Mouse (Mus musculus) E14TG2a.4 (cell line): ENCODE results near the gene Gbx1.
"Not testable (repeated sequence)": the region's sequence is repeated elsewhere in the genome, so short reads cannot be mapped to it uniquely, and the experiment has no call there.

Source experiments
- H3K27me3 ChIP-seq: 2 replicates; pipeline ENCODE4 v1.6.1; 2014; ENCODE audit warnings: low read length, control low read depth; ENCODE audit not compliant: insufficient read depth
- H3K36me3 ChIP-seq: 2 replicates; pipeline ENCODE4 v1.6.1; 2014; ENCODE audit warnings: low read length, control low read depth; ENCODE audit not compliant: insufficient read depth
- H3K4me1 ChIP-seq: replicated peaks from 2 replicates; pipeline ENCODE4 v1.6.1; 2014; ENCODE audit warnings: low read depth, low read length, control low read depth
- H3K4me3 ChIP-seq: replicated peaks from 2 replicates; pipeline ENCODE4 v1.5.1; 2014; ENCODE audit warnings: mild to moderate bottlenecking, low read length
- H3K9me3 ChIP-seq: 2 replicates; pipeline ENCODE4 v1.6.1; 2014; ENCODE audit warnings: low read length, control low read depth
- CTCF ChIP-seq: conservative IDR thresholded peaks from 2 replicates; pipeline ENCODE4 v1.5.1; 2014; ENCODE audit warnings: low read length
- NANOG ChIP-seq: IDR thresholded peaks from 2 replicates; pipeline ENCODE4 v1.6.1; 2014; ENCODE audit warnings: borderline replicate concordance, low read length, mixed read lengths
- POU5F1 ChIP-seq: IDR thresholded peaks from 2 replicates; pipeline ENCODE4 v1.6.1; 2014; ENCODE audit warnings: low read length, borderline replicate concordance

The Gbx1 gene

GRCm38 (mm10) chr5:24526889-24527230, at the start of gene Gbx1:
TSS of gene Gbx1 (minus strand) at chr5:24527202.
- TF ChIP-seq POU5F1 (no peak), CTCF (no peak), NANOG (no peak)
- H3K36me3 ChIP-seq, result no peaks in the 10 kb centered on the region
- H3K4me3 ChIP-seq, result peak within 1 kb of the TSS; percentile 77
- H3K27me3 ChIP-seq, result peaks cover 87% of the 10 kb centered on the region
- H3K4me1 ChIP-seq, result peaks cover 46% of the 10 kb centered on the region
- no peaks in the 10 kb centered on the region for H3K9me3 ChIP-seq

- H3K27me3 ChIP-seq, result no peaks in the 10 kb centered on the region
- H3K36me3 ChIP-seq, result peaks cover 46% of the 10 kb centered on the region
- peak overlapping the region; percentile 97 for H3K4me3 ChIP-seq
- peaks cover 38% of the 10 kb centered on the region for H3K4me1 ChIP-seq
- TF ChIP-seq POU5F1 (no peak), NANOG (no peak), CTCF (no peak)
- no peaks in the 10 kb centered on the region for H3K9me3 ChIP-seq
These were observed 49.8 kb upstream of the Gbx1 start for GRCm38 (mm10) chr5:24576801-24577182.

GRCm38 (mm10) chr5:24575948-24576347, 48.9 kb upstream of the Gbx1 start:
- Histone ChIP-seq H3K4me3 (peak overlapping the region; percentile 97), H3K36me3 (peaks cover 54% of the 10 kb centered on the region), H3K27me3 (no peaks in the 10 kb centered on the region), H3K9me3 (no peaks in the 10 kb centered on the region), H3K4me1 (peaks cover 38% of the 10 kb centered on the region)
- TF ChIP-seq POU5F1, result no peak
- TF ChIP-seq NANOG, result no peak

- no peak for TF ChIP-seq NANOG
- TF ChIP-seq POU5F1, result no peak
- no peak for TF ChIP-seq CTCF
- Histone ChIP-seq H3K4me1 (peaks cover 27% of the 10 kb centered on the region), H3K27me3 (peaks cover 29% of the 10 kb centered on the region), H3K4me3 (no peak within 1 kb of the TSS), H3K36me3 (no peaks in the 10 kb centered on the region), H3K9me3 (no peaks in the 10 kb centered on the region)
These were observed 29.7 kb upstream of the Gbx1 start, which contains the start of gene 4931409K22Rik for GRCm38 (mm10) chr5:24556709-24557108. TSS of gene 4931409K22Rik (minus strand) at chr5:24556809.

GRCm38 (mm10) chr5:24555335-24555734, 28.3 kb upstream of the Gbx1 start:
- not testable (repeated sequence) for H3K9me3 ChIP-seq, H3K36me3 ChIP-seq, H3K4me3 ChIP-seq
- Histone ChIP-seq H3K4me1 (peaks cover 39% of the 10 kb centered on the region), H3K27me3 (peaks cover 39% of the 10 kb centered on the region)

GRCm38 (mm10) chr5:24553621-24554244, 26.7 kb upstream of the Gbx1 start:
- Histone ChIP-seq H3K36me3 (no peaks in the 10 kb centered on the region), H3K9me3 (no peaks in the 10 kb centered on the region), H3K4me1 (peaks cover 40% of the 10 kb centered on the region), H3K27me3 (peaks cover 51% of the 10 kb centered on the region), H3K4me3 (no peak overlapping the region)
- no peak for TF ChIP-seq CTCF
- no peak for TF ChIP-seq POU5F1
- no peak for TF ChIP-seq NANOG

- H3K4me3 ChIP-seq, result peak overlapping the region; percentile 45
- peaks cover 56% of the 10 kb centered on the region for H3K27me3 ChIP-seq
- peaks cover 40% of the 10 kb centered on the region for H3K4me1 ChIP-seq
- H3K36me3 ChIP-seq, result no peaks in the 10 kb centered on the region
- H3K9me3 ChIP-seq, result no peaks in the 10 kb centered on the region
- TF ChIP-seq POU5F1 (no peak), CTCF (no peak), NANOG (no peak)
These were observed 24.3 kb upstream of the Gbx1 start for GRCm38 (mm10) chr5:24551317-24551688.

GRCm38 (mm10) chr5:24550598-24551316, 23.8 kb upstream of the Gbx1 start:
- TF ChIP-seq CTCF (no peak), POU5F1 (no peak), NANOG (no peak)
- peaks cover 40% of the 10 kb centered on the region for H3K4me1 ChIP-seq
- no peaks in the 10 kb centered on the region for H3K36me3 ChIP-seq
- no peaks in the 10 kb centered on the region for H3K9me3 ChIP-seq
- H3K27me3 ChIP-seq, result peaks cover 56% of the 10 kb centered on the region
- H3K4me3 ChIP-seq, result peak overlapping the region; percentile 45

GRCm38 (mm10) chr5:24542643-24543042, 15.6 kb upstream of the Gbx1 start:
- Histone ChIP-seq H3K4me3 (no peak overlapping the region), H3K4me1 (peaks cover 38% of the 10 kb centered on the region), H3K36me3 (no peaks in the 10 kb centered on the region), H3K27me3 (peaks cover 13% of the 10 kb centered on the region), H3K9me3 (no peaks in the 10 kb centered on the region)
- TF ChIP-seq NANOG, result no peak
